Mouse (Mus musculus): Measurements from ENCODE around the gene Rwdd3.

GRCm38 (mm10) chr3:121126476-121126875, 45.0 kb downstream of the Rwdd3 start:
- TF ChIP-seq POLR2A (IDR thresholded peaks at IDR 0.05; ENCODE audit: control insufficient read depth, extremely low read depth, insufficient read depth, low read length, poor library complexity) (no peak), CTCF (IDR thresholded peaks at IDR 0.05; ENCODE audit: borderline replicate concordance, control insufficient read depth, extremely low read depth, insufficient read depth, low read length, poor library complexity) (no peak)
